In genomic region chr8:80315371-80315770, GRCm38 (mm10) we compare ENCODE assay signal across 8 mouse cellular contexts.
A peak's percentile ranks its signal among the peaks of the same experiment; 100 is the strongest.
DNase-seq lines count a peak whose midpoint lies in the region; ATAC-seq lines count a peak whose summit lies in the region.

No protein-coding gene starts in this region.

- ATAC-seq in megakaryocyte progenitor cell, adult 5-6 weeks (replicated peaks; ENCODE audit: poor library complexity): peak; percentile 12

- DNase-seq in thymus, postnatal 14 days: peak; percentile 47
- DNase-seq in thymus, postnatal 0 days (ENCODE audit: low spot score): no peak
- DNase-seq in cerebellum, postnatal 4 days (ENCODE audit: low spot score in 2 of 2): peak; percentile 42 to 67
- peak; percentile 13 to 19 for DNase-seq in heart, postnatal 10 days
- peak; percentile 30 to 35 for DNase-seq in left cerebral cortex, postnatal 25 days (ENCODE audit: low spot score in 2 of 2)
- DNase-seq in right cerebral cortex, postnatal 25 days: peak; percentile 16
- DNase-seq in c-Kit-positive CD71-positive TER-119-positive erythroid progenitor cells, embryonic 14.5 days (ENCODE audit: low spot score): no peak

- intact Hi-C loops in heart, postnatal 10 days (cut with DNase I): no loop called here
- intact Hi-C loops in left cerebral cortex, postnatal 25 days (cut with DNase I): no loop called here

Comparison
In these comparisons a context has a peak if more than half of its experiments do, and no peak if none do; other contexts are left out.
1. DNase-seq: peak in thymus, postnatal 14 days (single experiment), cerebellum, postnatal 4 days (2 of 2), heart, postnatal 10 days (2 of 2), left cerebral cortex, postnatal 25 days (2 of 2) and right cerebral cortex, postnatal 25 days (single experiment); none in thymus, postnatal 0 days (single experiment) and c-Kit-positive CD71-positive TER-119-positive erythroid progenitor cells, embryonic 14.5 days (single experiment).